Mouse (Mus musculus) E14TG2a.4 (cell line): ENCODE data around the gene Myo1g.

Experiments
- CTCF ChIP-seq: conservative IDR thresholded peaks from 2 replicates; pipeline ENCODE4 v1.5.1; 2014; ENCODE audit warnings: low read length
- POU5F1 ChIP-seq: IDR thresholded peaks from 2 replicates; pipeline ENCODE4 v1.6.1; 2014; ENCODE audit warnings: low read length, borderline replicate concordance

DNA sequence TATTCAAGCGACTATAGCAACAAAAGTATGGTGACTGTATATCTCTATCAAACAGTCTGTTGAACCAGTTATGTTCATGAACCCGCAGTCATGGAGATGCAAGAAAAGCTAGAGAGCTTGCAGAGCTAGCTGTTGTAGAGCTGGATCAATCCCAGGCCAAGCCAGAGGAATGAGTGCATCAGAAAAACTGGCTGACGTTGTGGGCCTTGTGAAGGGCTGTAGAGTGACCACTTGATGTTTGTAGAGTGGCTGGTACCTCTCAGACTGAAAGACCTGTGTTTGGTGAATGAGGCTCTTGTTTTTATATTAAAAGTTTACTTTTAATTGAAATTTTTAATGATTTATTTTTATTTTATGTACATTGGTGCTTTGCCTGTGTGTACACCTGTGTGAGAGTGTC, 29.4 kb upstream of the Myo1g start:
- TF ChIP-seq CTCF (no peak), POU5F1 (no peak)
